Mouse (Mus musculus) liver, embryonic 12.5 days (tissue): ENCODE measurements around the gene Mbtps2. TPM values are rescaled to one million over a fixed set of nuclear protein-coding genes. Genes with fewer than 3 reads are reported as not detected.

ENCODE experiments used
- ATAC-seq: fragments of 200-750 bp; cut with Nextera tagmentation; 2 replicates; pipeline ENCODE4 v1.8.0; 2017; ENCODE audit warnings: moderate number of reproducible peaks, mild to moderate bottlenecking, moderate library complexity
- H3K27ac ChIP-seq: fragments of 300-500 bp; sonication (generic); 2 replicates; pipeline ENCODE4 v1.5.1; 2016; ENCODE audit warnings: mild to moderate bottlenecking
- H3K27me3 ChIP-seq: fragments of 300-500 bp; sonication (generic); replicated peaks from 2 replicates; pipeline ENCODE4 v1.6.1; 2016; ENCODE audit warnings: mild to moderate bottlenecking, moderate library complexity
- H3K36me3 ChIP-seq: fragments of 300-500 bp; sonication (generic); 2 replicates; pipeline ENCODE4 v1.6.1; 2016; ENCODE audit warnings: mild to moderate bottlenecking, moderate library complexity
- H3K4me1 ChIP-seq: fragments of 300-500 bp; sonication (generic); 2 replicates; pipeline ENCODE4 v1.6.1; 2016
- H3K4me2 ChIP-seq: fragments of 300-500 bp; sonication (generic); 2 replicates; pipeline ENCODE4 v1.6.1; 2016; ENCODE audit warnings: mild to moderate bottlenecking, moderate library complexity
- H3K4me3 ChIP-seq: fragments of 300-500 bp; sonication (generic); 2 replicates; pipeline ENCODE4 v1.5.1; 2016; ENCODE audit warnings: mild to moderate bottlenecking, moderate library complexity
- H3K9ac ChIP-seq: fragments of 300-500 bp; sonication (generic); 2 replicates; pipeline ENCODE4 v1.6.1; 2016; ENCODE audit warnings: mild to moderate bottlenecking, moderate library complexity
- H3K9me3 ChIP-seq: fragments of 300-500 bp; sonication (generic); replicated peaks from 2 replicates; pipeline ENCODE4 v1.6.1; 2016; ENCODE audit warnings: mild to moderate bottlenecking, moderate library complexity
- WGBS: fragments of 180-500 bp; shearing (Covaris S2); methylation state at CpG from one replicate; pipeline ENCODE4 v1.1.7; 2016; ENCODE audit not compliant: insufficient replicate concordance; 5-methylcytosine and 5-hydroxymethylcytosine counted together
- polyA plus RNA-seq: library from polyadenylated mRNA; unstranded; fragments of >200 nt; fragmentation: Nextera tagmentation; extraction: Ambion mirVana; gene quantifications from 2 replicates; pipeline ENCODE4 v1.2.1, GENCODE M21; 2016

Gene Mbtps2
- polyA plus RNA-seq, 1 experiment from 2014 or later, result 9.8 TPM

DNA sequence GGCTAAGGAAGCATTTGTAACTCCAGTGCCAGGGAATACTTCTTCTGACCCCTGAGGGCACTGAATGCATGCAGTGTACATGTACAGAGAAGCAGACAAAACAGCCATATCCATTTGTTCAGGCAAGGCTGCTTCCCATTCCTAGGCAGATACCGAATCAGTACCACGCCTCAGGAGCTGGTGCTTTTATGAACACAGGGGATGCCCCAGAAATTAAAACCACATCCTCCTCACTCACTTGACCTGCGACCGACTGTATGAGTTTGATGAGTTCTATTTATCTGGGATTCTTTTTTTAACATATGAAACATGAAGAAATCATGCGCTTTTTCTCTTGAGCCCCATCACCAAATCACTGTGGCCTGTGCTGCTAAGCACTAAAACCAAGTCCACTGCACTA, 1.7 kb downstream of the Mbtps2 start:
- 43% methylated on average over 5 of the region's 5 CpGs for WGBS
- H3K27ac ChIP-seq, result no peak overlapping the region

GRCm38 (mm10) chrX:157595927-157596326, 2.6 kb downstream of the Mbtps2 start:
- Histone ChIP-seq H3K27me3 (no peaks in the 10 kb centered on the region), H3K9me3 (no peaks in the 10 kb centered on the region), H3K4me2 (peak overlapping the region; percentile 68; the same call in 1 of the 2 replicates), H3K36me3 (no peaks in the 10 kb centered on the region), H3K4me1 (peaks cover 14% of the 10 kb centered on the region; the same call in 1 of the 2 replicates), H3K4me3 (no peak overlapping the region), H3K9ac (no peak overlapping the region), H3K27ac (no peak overlapping the region)
- ATAC-seq, result no peak
- WGBS, result 31% methylated on average over 6 of the region's 6 CpGs

More for the DNA sequence above, 1.7 kb downstream of the Mbtps2 start:
- Histone ChIP-seq H3K9me3 (no peaks in the 10 kb centered on the region), H3K36me3 (no peaks in the 10 kb centered on the region), H3K4me1 (peaks cover 14% of the 10 kb centered on the region; the same call in 1 of the 2 replicates), H3K4me2 (peak overlapping the region; percentile 68), H3K4me3 (0 out of 2 replicates have a peak overlapping the region, but pooled peaks have one; percentile 68), H3K27me3 (no peaks in the 10 kb centered on the region), H3K9ac (no peak overlapping the region)
- no peak for ATAC-seq

- ATAC-seq, result no peak
- no peak overlapping the region for H3K4me3 ChIP-seq
- WGBS, result 72% methylated on average over 2 of the region's 2 CpGs
- H3K4me2 ChIP-seq, result no peak overlapping the region
- H3K4me1 ChIP-seq, result peaks cover 14% of the 10 kb centered on the region; the same call in 1 of the 2 replicates
- H3K27ac ChIP-seq, result no peak overlapping the region
- H3K9me3 ChIP-seq, result no peaks in the 10 kb centered on the region
- peaks cover 5% of the 10 kb centered on the region; the same call in 1 of the 2 replicates for H3K36me3 ChIP-seq
- no peak overlapping the region for H3K9ac ChIP-seq
- no peaks in the 10 kb centered on the region for H3K27me3 ChIP-seq
Measured at GRCm38 (mm10) chrX:157594606-157595005, 3.9 kb downstream of the Mbtps2 start.

DNA sequence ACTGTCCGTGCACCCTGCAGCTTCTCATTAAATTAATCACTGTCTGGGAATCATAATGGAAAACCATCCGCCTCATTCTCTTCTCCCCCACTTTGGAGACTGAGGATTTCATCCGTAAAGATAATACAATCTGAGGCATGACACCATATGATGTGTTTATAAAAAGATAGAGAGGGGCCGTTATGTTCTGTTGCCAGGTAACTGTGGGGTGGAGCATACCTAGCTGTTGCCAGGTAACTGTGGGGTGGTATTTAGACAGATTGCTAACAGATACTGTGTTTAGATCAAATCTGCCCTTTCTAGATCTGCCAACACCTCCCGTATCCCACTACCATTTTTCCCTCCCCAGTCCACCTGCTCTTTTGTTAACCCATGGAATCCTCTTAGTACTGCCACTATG, 11.5 kb downstream of the Mbtps2 start:
- no peak overlapping the region for H3K9ac ChIP-seq
- H3K4me1 ChIP-seq, result no peaks in the 10 kb centered on the region
- no peak overlapping the region for H3K27ac ChIP-seq
- 67% methylated on average over 5 of the region's 5 CpGs for WGBS
- ATAC-seq, result no peak
- no peak overlapping the region for H3K4me3 ChIP-seq
- H3K4me2 ChIP-seq, result no peak overlapping the region
- H3K36me3 ChIP-seq, result peaks cover 5% of the 10 kb centered on the region; the same call in 1 of the 2 replicates
- no peaks in the 10 kb centered on the region for H3K9me3 ChIP-seq
- no peaks in the 10 kb centered on the region for H3K27me3 ChIP-seq

- Histone ChIP-seq H3K27ac (no peak overlapping the region), H3K4me1 (no peaks in the 10 kb centered on the region), H3K9ac (no peak overlapping the region), H3K9me3 (no peaks in the 10 kb centered on the region), H3K4me3 (no peak overlapping the region), H3K27me3 (no peaks in the 10 kb centered on the region), H3K4me2 (no peak overlapping the region), H3K36me3 (peaks cover 5% of the 10 kb centered on the region; the same call in 1 of the 2 replicates)
- no peak for ATAC-seq
Measured at GRCm38 (mm10) chrX:157586397-157586796, 12.1 kb downstream of the Mbtps2 start.

DNA sequence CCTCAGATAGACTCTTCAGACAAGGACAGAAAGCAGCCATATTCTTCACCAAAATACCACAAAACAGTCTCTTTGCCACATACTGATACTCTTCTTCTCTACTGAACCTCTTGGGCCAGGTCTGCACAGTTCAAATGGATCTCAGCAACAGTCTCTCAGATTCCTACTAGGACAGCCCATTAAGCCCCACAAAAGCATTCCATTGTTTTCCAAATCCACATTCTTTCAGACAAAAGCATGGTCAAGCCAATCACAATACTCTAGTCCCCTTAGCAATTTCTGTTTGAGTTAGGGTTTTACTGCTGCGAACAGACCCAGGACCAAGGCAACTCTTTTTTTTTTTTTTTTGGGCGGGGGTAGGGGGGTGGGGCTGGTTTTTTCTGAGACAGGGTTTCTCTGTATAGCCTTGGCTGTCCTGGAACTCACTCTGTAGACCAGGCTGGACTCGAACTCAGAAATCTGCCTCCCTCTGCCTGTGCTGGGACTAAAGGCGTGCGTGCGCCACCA, 19.4 kb downstream of the Mbtps2 start:
- Histone ChIP-seq H3K9ac (no peak overlapping the region), H3K27me3 (no peaks in the 10 kb centered on the region), H3K9me3 (no peaks in the 10 kb centered on the region), H3K36me3 (no peaks in the 10 kb centered on the region), H3K4me2 (no peak overlapping the region), H3K4me3 (no peak overlapping the region), H3K4me1 (no peaks in the 10 kb centered on the region), H3K27ac (no peak overlapping the region)
- ATAC-seq, result no peak
- 72% methylated on average over 6 of the region's 6 CpGs for WGBS

GRCm38 (mm10) chrX:157574683-157575082, 23.8 kb downstream of the Mbtps2 start:
- 67% methylated on average over 2 of the region's 2 CpGs for WGBS
- H3K9ac ChIP-seq, result no peak overlapping the region

DNA sequence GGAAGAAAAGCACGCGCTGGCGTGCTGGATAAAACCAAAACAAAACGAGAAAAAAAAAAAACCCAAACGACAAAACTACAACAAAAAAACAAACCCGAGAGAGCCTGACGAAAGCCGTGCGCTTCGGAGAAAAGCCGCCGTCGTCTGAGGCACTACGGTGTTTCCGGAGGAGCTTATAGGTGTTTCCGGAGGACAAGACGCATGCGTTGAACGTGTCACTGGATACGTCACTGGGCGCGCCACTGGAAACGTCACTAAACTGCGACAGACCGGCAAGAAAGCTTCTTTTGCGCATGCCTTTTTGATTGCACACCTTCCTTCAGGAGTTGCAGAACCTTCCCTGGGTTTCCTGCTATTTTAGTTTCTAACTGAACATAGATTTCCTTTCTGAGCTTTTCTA, 29.7 kb downstream of the Mbtps2 start, which contains the start of gene Yy2:
Gene Yy2 (minus strand): TSS at position 146 of the 400 bp plus-strand sequence.
- Histone ChIP-seq H3K36me3 (peaks cover 13% of the 10 kb centered on the region; the same call in 1 of the 2 replicates), H3K4me2 (no peak within 1 kb of the TSS), H3K27me3 (no peaks in the 10 kb centered on the region), H3K9ac (no peak within 1 kb of the TSS), H3K4me1 (no peaks in the 10 kb centered on the region), H3K9me3 (no peaks in the 10 kb centered on the region), H3K4me3 (no peak within 1 kb of the TSS), H3K27ac (no peak within 1 kb of the TSS)
- no peak for ATAC-seq
- 79% methylated on average over 26 of the region's 26 CpGs for WGBS

More at GRCm38 (mm10) chrX:157574683-157575082, 23.8 kb downstream of the Mbtps2 start:
- no peaks in the 10 kb centered on the region for H3K9me3 ChIP-seq
- no peaks in the 10 kb centered on the region for H3K36me3 ChIP-seq
- no peak for ATAC-seq
- H3K27ac ChIP-seq, result no peak overlapping the region
- H3K27me3 ChIP-seq, result no peaks in the 10 kb centered on the region
- no peak overlapping the region for H3K4me2 ChIP-seq
- H3K4me3 ChIP-seq, result no peak overlapping the region
- no peaks in the 10 kb centered on the region for H3K4me1 ChIP-seq

- Histone ChIP-seq H3K9ac (no peak overlapping the region), H3K27me3 (no peaks in the 10 kb centered on the region), H3K4me1 (no peaks in the 10 kb centered on the region), H3K27ac (no peak overlapping the region), H3K9me3 (no peaks in the 10 kb centered on the region), H3K4me2 (no peak overlapping the region), H3K36me3 (peaks cover 11% of the 10 kb centered on the region; the same call in 1 of the 2 replicates), H3K4me3 (no peak overlapping the region)
- no peak for ATAC-seq
- WGBS, result 75% methylated on average over 10 of the region's 10 CpGs
Measured at GRCm38 (mm10) chrX:157563794-157564193, 34.7 kb downstream of the Mbtps2 start.

DNA sequence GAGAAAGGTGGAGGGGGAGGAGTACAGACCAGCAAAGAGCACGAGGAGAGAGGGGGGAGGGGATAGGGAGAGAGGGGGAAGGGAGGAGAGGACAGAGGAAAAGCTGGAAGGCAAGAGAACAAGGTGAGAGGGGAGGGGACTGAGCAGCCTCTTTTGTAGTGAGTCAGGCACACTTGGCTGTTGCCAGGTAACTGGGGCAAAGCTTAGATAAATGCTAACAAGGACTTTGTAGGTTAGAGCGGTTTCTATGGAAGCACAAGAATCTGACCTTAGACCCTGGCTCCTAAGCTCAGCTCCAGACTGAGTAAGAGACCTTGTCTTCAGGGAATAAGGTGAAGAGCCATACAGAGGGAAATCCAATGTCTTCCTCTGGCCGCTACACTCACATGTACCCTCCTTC, 51.4 kb downstream of the Mbtps2 start:
- H3K9me3 ChIP-seq, result no peaks in the 10 kb centered on the region
- peak; percentile 65 for ATAC-seq
- H3K9ac ChIP-seq, result no peak overlapping the region
- 52% methylated on average over 3 of the region's 3 CpGs for WGBS
- no peak overlapping the region for H3K4me3 ChIP-seq
- no peaks in the 10 kb centered on the region for H3K4me1 ChIP-seq
- H3K36me3 ChIP-seq, result no peaks in the 10 kb centered on the region
- no peaks in the 10 kb centered on the region for H3K27me3 ChIP-seq
- no peak overlapping the region for H3K4me2 ChIP-seq
- H3K27ac ChIP-seq, result no peak overlapping the region

DNA sequence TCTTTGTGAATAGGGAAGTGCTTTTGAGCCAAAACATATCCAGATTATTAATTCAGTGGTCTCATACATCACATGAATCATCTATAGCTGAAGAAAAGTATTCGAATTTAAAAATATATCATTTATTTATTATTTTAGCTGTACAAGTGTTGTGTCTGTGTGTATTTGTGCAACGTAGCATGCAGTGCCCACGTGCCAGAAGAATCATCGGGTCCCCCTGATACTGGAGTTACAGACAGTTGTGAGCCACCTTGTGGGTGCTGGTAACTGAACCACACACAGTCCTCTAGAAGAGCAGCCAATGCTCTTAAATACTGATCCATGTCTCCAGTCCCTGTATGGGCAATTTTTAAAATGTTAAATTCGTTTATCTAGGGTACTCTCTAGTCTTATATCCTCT, 92.1 kb downstream of the Mbtps2 start:
- 45% methylated on average over 5 of the region's 5 CpGs for WGBS
- ATAC-seq, result no peak

GRCm38 (mm10) chrX:157504506-157504905, 94.0 kb downstream of the Mbtps2 start:
- no peak overlapping the region for H3K27ac ChIP-seq
- no peaks in the 10 kb centered on the region for H3K27me3 ChIP-seq
- H3K4me1 ChIP-seq, result no peaks in the 10 kb centered on the region
- H3K9me3 ChIP-seq, result no peaks in the 10 kb centered on the region
- H3K9ac ChIP-seq, result no peak overlapping the region
- ATAC-seq, result no peak
- H3K4me2 ChIP-seq, result no peak overlapping the region
- H3K4me3 ChIP-seq, result no peak overlapping the region
- WGBS, result 50% methylated on average over 1 of the region's 1 CpGs
- no peaks in the 10 kb centered on the region for H3K36me3 ChIP-seq

More for the DNA sequence above, 92.1 kb downstream of the Mbtps2 start:
- no peaks in the 10 kb centered on the region for H3K27me3 ChIP-seq
- H3K36me3 ChIP-seq, result no peaks in the 10 kb centered on the region
- no peak overlapping the region for H3K4me3 ChIP-seq
- no peaks in the 10 kb centered on the region for H3K9me3 ChIP-seq
- H3K9ac ChIP-seq, result no peak overlapping the region
- no peaks in the 10 kb centered on the region for H3K4me1 ChIP-seq
- H3K27ac ChIP-seq, result no peak overlapping the region
- no peak overlapping the region for H3K4me2 ChIP-seq

GRCm38 (mm10) chrX:157501871-157502270, 96.6 kb downstream of the Mbtps2 start:
- 55% methylated on average over 2 of the region's 2 CpGs for WGBS
- H3K4me3 ChIP-seq, result no peak overlapping the region
- H3K9ac ChIP-seq, result no peak overlapping the region
- no peaks in the 10 kb centered on the region for H3K9me3 ChIP-seq
- no peaks in the 10 kb centered on the region for H3K36me3 ChIP-seq
- H3K27me3 ChIP-seq, result no peaks in the 10 kb centered on the region
- no peaks in the 10 kb centered on the region for H3K4me1 ChIP-seq
- no peak overlapping the region for H3K4me2 ChIP-seq
- no peak for ATAC-seq
- no peak overlapping the region for H3K27ac ChIP-seq
